10 mouse cellular contexts compared by ENCODE assay signal in genomic region chr17:34671151-34672066, GRCm38 (mm10). TPM values are rescaled to one million over a fixed set of nuclear protein-coding genes. Genes with fewer than 3 reads are reported as not detected.
DNase-seq lines count a peak whose midpoint lies in the region; ATAC-seq lines count a peak whose summit lies in the region.
"Had no signal": no experiment of that assay in that cellular context is flagged by ENCODE, and none has a peak within 500 bp of the region (broad histone marks: within the 10 kb centered on the region; RNA-seq: fewer than 3 reads in every experiment).

No protein-coding gene starts in this region.

- DNase-seq in kidney, postnatal 14 days, result no peak
- peak; percentile 53 for DNase-seq in embryo, embryonic 11 days
- no peak for DNase-seq in intestine, embryonic 14.5 days (ENCODE audit: low spot score)
- DNase-seq in neural tube, embryonic 10.5 days (ENCODE audit: extremely low spot score, low spot score), result peak; percentile 52
- DNase-seq in adrenal gland, postnatal 4 days (ENCODE audit: low spot score in 2 of 2), result no peak
- DNase-seq in spleen, postnatal 36 days (ENCODE audit: low spot score in 2 of 2), result no peak
- no peak for DNase-seq in gastrocnemius, postnatal 36 days

- H3K4me3 ChIP-seq in kidney, embryonic 14.5 days (ENCODE audit: low read length), result peak overlapping the region; percentile 31
- peak overlapping the region; percentile 34 for H3K4me3 ChIP-seq in intestine, embryonic 14.5 days (ENCODE audit: low read depth, low read length)

- 10% methylated on average over 93 of the region's 93 CpGs for WGBS in kidney, embryonic 14.5 days
- WGBS in intestine, embryonic 14.5 days, result 11% methylated on average over 93 of the region's 93 CpGs

- H3K4me2 ChIP-seq in kidney, embryonic 14.5 days (replicated peaks; ENCODE audit: low read depth, low read length), result peak overlapping the region; percentile 49
- H3K4me2 ChIP-seq in intestine, embryonic 14.5 days (ENCODE audit: low read length), result peak overlapping the region; percentile 61

- no peaks in the 10 kb centered on the region for H3K36me3 ChIP-seq in kidney, embryonic 14.5 days (ENCODE audit: control insufficient read depth, insufficient read depth, low read length)
- H3K36me3 ChIP-seq in intestine, embryonic 14.5 days (ENCODE audit: control insufficient read depth, insufficient read depth, low read length), result no peaks in the 10 kb centered on the region

- no peaks in the 10 kb centered on the region for H3K9me3 ChIP-seq in kidney, embryonic 14.5 days (ENCODE audit: control insufficient read depth, low read length)
- no peaks in the 10 kb centered on the region for H3K9me3 ChIP-seq in intestine, embryonic 14.5 days (ENCODE audit: control insufficient read depth, low read length)

- no peak overlapping the region for H3K27ac ChIP-seq in kidney, embryonic 14.5 days (ENCODE audit: low read depth, low read length)
- no peak overlapping the region for H3K27ac ChIP-seq in intestine, embryonic 14.5 days (ENCODE audit: low read depth)

- peak overlapping the region; percentile 24; the same call in 1 of the 2 replicates for H3K9ac ChIP-seq in kidney, embryonic 14.5 days (ENCODE audit: low read depth, low read length)
- peak overlapping the region; percentile 37 for H3K9ac ChIP-seq in intestine, embryonic 14.5 days (ENCODE audit: low read length)

- H3K27me3 ChIP-seq in kidney, embryonic 14.5 days (ENCODE audit: control insufficient read depth, insufficient read depth, low read length), result peaks cover 56% of the 10 kb centered on the region
- peaks cover 38% of the 10 kb centered on the region for H3K27me3 ChIP-seq in intestine, embryonic 14.5 days (replicated peaks; ENCODE audit: control insufficient read depth, insufficient read depth, low read length)

- H3K4me1 ChIP-seq in kidney, embryonic 14.5 days (ENCODE audit: control insufficient read depth, insufficient read depth, low read length), result peaks cover 10% of the 10 kb centered on the region; the same call in 1 of the 2 replicates
- H3K4me1 ChIP-seq in intestine, embryonic 14.5 days (replicated peaks; ENCODE audit: control insufficient read depth, insufficient read depth, low read length), result peaks cover 29% of the 10 kb centered on the region

- ATAC-seq in kidney, embryonic 14.5 days (ENCODE audit: low FRiP score, low TSS enrichment), result peak; percentile 44; the same call in 1 of the 2 replicates
- peak; percentile 30; the same call in 1 of the 2 replicates for ATAC-seq in intestine, embryonic 14.5 days (replicated peaks; ENCODE audit: low FRiP score, low TSS enrichment, low read depth)

- intact Hi-C loops in gastrocnemius, postnatal 36 days (cut with DNase I), result no loop called here

RNA-seq across cellular contexts. Expression of gene Tnxb, which starts 1.1 kb away (rescaled TPM):
- polyA plus RNA-seq in kidney, embryonic 14.5 days (2014; fragmentation: Nextera tagmentation; extraction: Ambion mirVana), result 0.15 and 0.26 TPM in 2 replicates
- 2.2 and 2.7 TPM in 2 replicates for polyA plus RNA-seq in intestine, embryonic 14.5 days (2014; fragmentation: Nextera tagmentation; extraction: Ambion mirVana)
- total RNA-seq in adrenal gland, postnatal 4 days (2021), result 10 to 100 TPM; 29.4 to 33.0 TPM
- 10 to 100 TPM; 33.8 to 37.0 TPM for total RNA-seq in gastrocnemius, postnatal 36 days (2021)
- total RNA-seq: neutrophil, adult 5-6 weeks had no signal

RNA-seq across cellular contexts. Expression of gene Atf6b, which starts 24.5 kb away (rescaled TPM):
- 54.6 and 61.7 TPM in 2 replicates for polyA plus RNA-seq in kidney, embryonic 14.5 days (2014; fragmentation: Nextera tagmentation; extraction: Ambion mirVana)
- 59.8 and 62.2 TPM in 2 replicates for polyA plus RNA-seq in intestine, embryonic 14.5 days (2014; fragmentation: Nextera tagmentation; extraction: Ambion mirVana)
- 10 to 100 TPM; 48.1 to 52.3 TPM for total RNA-seq in adrenal gland, postnatal 4 days (2021)
- 1 to 10 TPM; 5.7 to 6.6 TPM for total RNA-seq in gastrocnemius, postnatal 36 days (2021)

RNA-seq across cellular contexts. Expression of gene Fkbpl, which starts 26.8 kb away (rescaled TPM):
- polyA plus RNA-seq in kidney, embryonic 14.5 days (2014; fragmentation: Nextera tagmentation; extraction: Ambion mirVana), result 14.8 and 16.5 TPM in 2 replicates
- polyA plus RNA-seq in intestine, embryonic 14.5 days (2014; fragmentation: Nextera tagmentation; extraction: Ambion mirVana), result 10.8 and 13.0 TPM in 2 replicates
- total RNA-seq in adrenal gland, postnatal 4 days (2021), result 10 to 100 TPM; 13.2 to 16.3 TPM
- 1 to 10 TPM; 6.0 to 8.2 TPM for total RNA-seq in gastrocnemius, postnatal 36 days (2021)

RNA-seq across cellular contexts. Expression of gene Prrt1, which starts 42.1 kb away (rescaled TPM):
- 0.16 and 0.18 TPM in 2 replicates for polyA plus RNA-seq in kidney, embryonic 14.5 days (2014; fragmentation: Nextera tagmentation; extraction: Ambion mirVana)
- polyA plus RNA-seq in intestine, embryonic 14.5 days (2014; fragmentation: Nextera tagmentation; extraction: Ambion mirVana), result 0.46 and 0.53 TPM in 2 replicates
- 10 to 100 TPM; 10.7 to 11.5 TPM for total RNA-seq in adrenal gland, postnatal 4 days (2021)
- total RNA-seq in gastrocnemius, postnatal 36 days (2021), result 1 to 10 TPM in 1 of 2 experiments, under 1 TPM in 1; 0.35 to 1.5 TPM
- total RNA-seq: MEL; neutrophil, adult 5-6 weeks had no signal

RNA-seq across cellular contexts. Expression of gene Ppt2, which starts 43.1 kb away (rescaled TPM):
- polyA plus RNA-seq in kidney, embryonic 14.5 days (2014; fragmentation: Nextera tagmentation; extraction: Ambion mirVana), result 33.5 and 39.1 TPM in 2 replicates
- polyA plus RNA-seq in intestine, embryonic 14.5 days (2014; fragmentation: Nextera tagmentation; extraction: Ambion mirVana), result 34.8 and 35.1 TPM in 2 replicates
- total RNA-seq in adrenal gland, postnatal 4 days (2021), result 10 to 100 TPM; 52.6 to 62.3 TPM
- total RNA-seq in gastrocnemius, postnatal 36 days (2021), result 10 to 100 TPM; 36.2 to 40.0 TPM

Comparison
In these comparisons a context has a peak if more than half of its experiments do, and no peak if none do; other contexts are left out.
1. DNase-seq: peak in embryo, embryonic 11 days (single experiment) and neural tube, embryonic 10.5 days (single experiment); none in kidney, postnatal 14 days (single experiment), intestine, embryonic 14.5 days (single experiment), adrenal gland, postnatal 4 days (0 of 2), spleen, postnatal 36 days (0 of 2) and gastrocnemius, postnatal 36 days (0 of 2).
2. RNA of gene Atf6b, which starts 24.5 kb away (total RNA-seq): 48.1 to 52.3 TPM in adrenal gland, postnatal 4 days; 5.7 to 6.6 TPM in gastrocnemius, postnatal 36 days; every median in the first group is over 4 times any median in the second.